Mouse (Mus musculus): Measurements from ENCODE around the gene Ppp1r3e. TPM values are rescaled to one million over a fixed set of nuclear protein-coding genes. Genes with fewer than 3 reads are reported as not detected.

Gene Ppp1r3e
- polyA plus RNA-seq, 1 experiment from 2014 or later = 0.56 TPM

Other genes with a start within 250 kb of the Ppp1r3e start
- not detected in 2 replicates for gene Gm17606, start 236.6 kb downstream of the Ppp1r3e start, polyA plus RNA-seq (2016; fragmentation: Nextera tagmentation; extraction: Ambion mirVana)
- 5.3 and 6.0 TPM in 2 replicates for gene Cdh24, start 236.2 kb downstream of the Ppp1r3e start, polyA plus RNA-seq (2016; fragmentation: Nextera tagmentation; extraction: Ambion mirVana)
- gene 1700123O20Rik, start 191.3 kb downstream of the Ppp1r3e start, polyA plus RNA-seq (2016; fragmentation: Nextera tagmentation; extraction: Ambion mirVana) = 115 and 116 TPM in 2 replicates
- gene Acin1, start 190.6 kb downstream of the Ppp1r3e start, polyA plus RNA-seq (2016; fragmentation: Nextera tagmentation; extraction: Ambion mirVana) = 150 and 152 TPM in 2 replicates
- 0.10 and 0.12 TPM in 2 replicates for gene Gm29776, start 178.7 kb downstream of the Ppp1r3e start, polyA plus RNA-seq (2016; fragmentation: Nextera tagmentation; extraction: Ambion mirVana)
- gene Cebpe, start 165.4 kb downstream of the Ppp1r3e start, polyA plus RNA-seq (2016; fragmentation: Nextera tagmentation; extraction: Ambion mirVana) = not detected in 2 replicates
- gene Slc7a8, start 95.6 kb downstream of the Ppp1r3e start, polyA plus RNA-seq (2016; fragmentation: Nextera tagmentation; extraction: Ambion mirVana) = 1.3 and 1.6 TPM in 2 replicates
- not detected in 2 replicates for gene Rnf212b, start 63.4 kb downstream of the Ppp1r3e start, polyA plus RNA-seq (2016; fragmentation: Nextera tagmentation; extraction: Ambion mirVana)
- gene Homez, start 6.6 kb downstream of the Ppp1r3e start, polyA plus RNA-seq (2016; fragmentation: Nextera tagmentation; extraction: Ambion mirVana) = 20.3 and 22.1 TPM in 2 replicates
- gene Bcl2l2, start 5.8 kb upstream of the Ppp1r3e start, polyA plus RNA-seq (2016; fragmentation: Nextera tagmentation; extraction: Ambion mirVana) = 2.3 and 2.5 TPM in 2 replicates
- 0.14 and 0.25 TPM in 2 replicates for gene Gm20521, start 5.9 kb upstream of the Ppp1r3e start, polyA plus RNA-seq (2016; fragmentation: Nextera tagmentation; extraction: Ambion mirVana)
- 173 TPM in 2 replicates for gene Pabpn1, start 14.9 kb upstream of the Ppp1r3e start, polyA plus RNA-seq (2016; fragmentation: Nextera tagmentation; extraction: Ambion mirVana)
- 41.4 and 45.7 TPM in 2 replicates for gene Slc22a17, start 35.6 kb upstream of the Ppp1r3e start, polyA plus RNA-seq (2016; fragmentation: Nextera tagmentation; extraction: Ambion mirVana)
- 42.4 and 42.9 TPM in 2 replicates for gene Efs, start 48.6 kb upstream of the Ppp1r3e start, polyA plus RNA-seq (2016; fragmentation: Nextera tagmentation; extraction: Ambion mirVana)
- 0.14 TPM in 1 of 2 replicates, not detected in the other for gene Il25, start 55.1 kb upstream of the Ppp1r3e start, polyA plus RNA-seq (2016; fragmentation: Nextera tagmentation; extraction: Ambion mirVana)
- 2.2 and 2.7 TPM in 2 replicates for gene Cmtm5, start 58.7 kb upstream of the Ppp1r3e start, polyA plus RNA-seq (2016; fragmentation: Nextera tagmentation; extraction: Ambion mirVana)
- gene Myh6, start 89.4 kb upstream of the Ppp1r3e start, polyA plus RNA-seq (2016; fragmentation: Nextera tagmentation; extraction: Ambion mirVana) = 0.26 and 2.0 TPM in 2 replicates
- gene Gm17428, start 99.4 kb upstream of the Ppp1r3e start, polyA plus RNA-seq (2016; fragmentation: Nextera tagmentation; extraction: Ambion mirVana) = not detected in 2 replicates
- 1.9 and 8.4 TPM in 2 replicates for gene Myh7, start 117.1 kb upstream of the Ppp1r3e start, polyA plus RNA-seq (2016; fragmentation: Nextera tagmentation; extraction: Ambion mirVana)
- gene Ngdn, start 137.9 kb upstream of the Ppp1r3e start, polyA plus RNA-seq (2016; fragmentation: Nextera tagmentation; extraction: Ambion mirVana) = 91.1 and 94.2 TPM in 2 replicates
- 6.1 and 6.8 TPM in 2 replicates for gene Zfhx2, start 214.8 kb upstream of the Ppp1r3e start, polyA plus RNA-seq (2016; fragmentation: Nextera tagmentation; extraction: Ambion mirVana)
- gene Thtpa, start 217.2 kb upstream of the Ppp1r3e start, polyA plus RNA-seq (2016; fragmentation: Nextera tagmentation; extraction: Ambion mirVana) = 22.4 and 22.8 TPM in 2 replicates
- 14.5 and 15.8 TPM in 2 replicates for gene Ap1g2, start 229.0 kb upstream of the Ppp1r3e start, polyA plus RNA-seq (2016; fragmentation: Nextera tagmentation; extraction: Ambion mirVana)
- gene Jph4, start 239.4 kb upstream of the Ppp1r3e start, polyA plus RNA-seq (2016; fragmentation: Nextera tagmentation; extraction: Ambion mirVana) = 0.45 and 0.81 TPM in 2 replicates